Mouse (Mus musculus) spleen, adult 2 months (tissue): ENCODE results near the gene Taf1.

Source experiments
- CTCF ChIP-seq: fragments of 200-500 bp; IDR thresholded peaks from 2 replicates; pipeline ENCODE4 v1.5.1; 2011; ENCODE audit warnings: mild to moderate bottlenecking, inconsistent platforms; ENCODE audit not compliant: insufficient read depth, insufficient read length, insufficient replicate concordance; ENCODE audit errors: extremely low read depth
- POLR2A ChIP-seq: fragments of 200-500 bp; IDR thresholded peaks from 2 replicates; pipeline ENCODE4 v1.6.1; 2011; ENCODE audit warnings: low read depth, low read length, inconsistent platforms

GRCm38 (mm10) chrX:101638856-101639255 lies 106.3 kb downstream of the Taf1 start:
- TF ChIP-seq CTCF (no peak), POLR2A (no peak)
